Mouse (Mus musculus) gastrocnemius, postnatal 14 days (tissue): ENCODE results near the gene D11Wsu47e. TPM values are rescaled to one million over a fixed set of nuclear protein-coding genes. Genes with fewer than 3 reads are reported as not detected.
"Not testable (repeated sequence)": the region's sequence is repeated elsewhere in the genome, so short reads cannot be mapped to it uniquely, and the experiment has no call there.

ENCODE experiments used
- DNase-seq: peaks from one replicate; pipeline ENCODE4 v3.0.0; 2021; ENCODE audit warnings: mixed read lengths
- intact Hi-C: fragments of 180-260 bp; cut with DNase I; formaldehyde crosslinking; loops from one replicate; pipeline ENCODE4 v1.15.1; 2025; ENCODE audit warnings: low total_unique reads
- long read RNA-seq, 2 experiments: library from polyadenylated mRNA; stranded (forward); transcript quantifications; one replicate each; pipeline ENCODE4 v2.0.0; 2021
- total RNA-seq, 2 experiments: library from RNA; stranded (reverse); gene quantifications; 2 replicates each; pipeline ENCODE4 v1.2.3; 2021

The D11Wsu47e gene
- total RNA-seq: 1 to 10 TPM; 5.0 to 7.5 TPM
- long read RNA-seq, experiment 1, transcript D11Wsu47e-202 (5 exons, 2,062 nt): major isoform, 6 of 11 reads
- long read RNA-seq, experiment 1, partial matches to known transcripts: 2 of 11 reads
- long read RNA-seq, experiment 1, other reads (novel, unspliced or antisense): 3 of 11 reads
- long read RNA-seq, experiment 2, transcript D11Wsu47e-202 (5 exons, 2,062 nt): major isoform, 8 of 10 reads
- long read RNA-seq, experiment 2, partial matches to known transcripts: 0 of 10 reads
- long read RNA-seq, experiment 2, other reads (novel, unspliced or antisense): 2 of 10 reads

DNA sequence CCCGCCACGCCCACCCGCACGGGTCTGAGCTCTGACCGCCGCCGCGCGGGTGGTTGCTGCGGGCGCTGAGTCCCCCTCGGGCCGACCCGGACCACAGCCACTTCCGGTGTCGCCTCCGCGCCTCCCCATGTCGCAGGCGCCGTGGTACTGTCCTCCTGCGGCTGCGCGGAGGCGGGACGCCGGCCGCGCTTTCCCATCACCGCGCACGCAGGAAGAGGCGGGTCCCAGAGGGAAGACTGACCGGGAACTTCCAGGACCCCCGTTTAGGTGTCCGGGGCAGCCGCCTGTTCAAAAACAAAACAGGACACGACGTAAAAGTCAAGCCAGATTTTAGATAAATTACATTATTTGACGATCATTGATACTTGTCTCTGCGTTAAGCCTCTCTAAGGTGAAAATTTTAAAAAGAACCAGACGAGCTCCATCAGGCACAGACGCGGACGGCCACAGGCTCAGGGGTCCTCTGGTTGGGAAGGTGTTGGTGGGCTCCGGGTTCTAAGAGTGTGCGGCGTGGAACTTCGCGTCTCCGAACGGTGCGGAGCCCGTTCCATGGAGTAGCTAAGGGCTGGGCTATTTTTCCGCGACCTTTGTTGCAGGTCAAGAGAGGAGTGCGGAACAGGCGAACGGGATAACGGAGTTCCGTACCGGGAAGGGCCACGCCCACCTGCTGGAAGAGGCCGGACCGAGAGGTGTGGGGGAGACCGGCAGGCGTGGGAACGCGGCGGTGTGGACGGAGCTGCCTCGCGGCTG lies at the start of gene D11Wsu47e, which contains the start of gene Fam104a:
Gene D11Wsu47e (plus strand): TSS at position 456 of the 750 bp plus-strand sequence.
Gene Fam104a (minus strand): TSS at position 199 of the 750 bp plus-strand sequence.
- intact Hi-C loops: no loop called here
- peak; percentile 95 for DNase-seq

DNA sequence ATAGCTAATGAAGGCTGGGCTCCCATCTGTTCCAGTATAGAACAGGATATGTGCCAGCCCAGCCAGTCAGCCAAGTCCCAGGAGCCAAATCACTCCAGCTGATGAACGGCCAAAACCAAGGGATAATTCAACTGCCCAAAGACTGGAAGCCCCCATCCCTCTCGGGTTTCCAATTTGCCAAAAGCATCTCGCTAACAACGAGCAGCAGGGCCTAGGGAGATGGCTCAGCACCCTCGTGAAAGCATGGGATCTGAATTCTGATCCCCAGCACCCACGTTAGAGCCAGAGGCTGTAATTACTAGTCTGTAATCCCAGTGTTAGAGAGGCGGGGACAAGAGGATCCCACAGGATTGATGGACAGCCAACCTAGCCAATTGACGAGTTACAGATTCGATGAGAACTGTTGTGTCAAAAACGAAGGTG lies 49.5 kb upstream of the D11Wsu47e start:
- DNase-seq: no peak
- intact Hi-C loops: no loop called here

DNA sequence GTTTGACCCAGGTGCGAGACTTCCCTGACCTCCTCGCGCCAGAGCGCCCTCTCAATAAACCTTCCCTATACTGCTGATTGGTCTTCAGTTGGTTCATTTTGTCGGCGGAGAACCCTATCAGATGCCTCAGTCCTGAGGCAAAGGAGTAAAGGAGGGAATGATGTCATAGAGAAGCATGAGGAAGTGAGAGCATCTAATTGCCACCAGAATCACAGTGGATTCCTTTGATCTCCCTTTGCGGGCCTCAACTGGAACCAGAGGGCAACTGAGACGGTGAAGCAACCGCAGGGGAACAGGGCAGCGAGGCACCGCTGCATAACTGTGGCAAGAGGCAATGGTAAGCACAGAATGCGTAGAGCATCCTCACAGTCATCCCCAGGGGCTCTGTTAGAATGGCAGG lies 45.5 kb upstream of the D11Wsu47e start:
- DNase-seq: no peak
- intact Hi-C loops: no loop called here

DNA sequence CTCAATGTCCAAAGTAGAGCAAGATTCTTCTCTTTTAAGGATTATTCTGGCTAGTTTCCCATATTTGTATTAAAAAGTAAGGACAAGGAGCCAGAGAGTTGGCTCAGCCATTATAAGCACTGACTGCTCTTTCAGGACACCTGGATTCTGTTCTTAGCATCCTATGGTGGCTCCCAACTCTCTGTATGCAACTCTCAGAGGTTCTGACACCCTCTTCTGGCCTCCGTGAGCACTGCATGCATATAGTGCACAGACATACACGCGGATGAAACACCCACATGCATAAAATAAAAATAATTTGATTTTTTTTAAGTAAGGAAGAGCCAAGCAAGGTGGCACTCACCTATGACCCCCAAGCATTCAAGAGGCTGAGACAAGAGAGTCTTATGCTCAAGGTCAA lies 39.0 kb upstream of the D11Wsu47e start:
- intact Hi-C loops: loop anchor here (5.0 kb wide), 1 partner anchor 167 kb away; no protein-coding TSS in a partner anchor
- DNase-seq: no peak

DNA sequence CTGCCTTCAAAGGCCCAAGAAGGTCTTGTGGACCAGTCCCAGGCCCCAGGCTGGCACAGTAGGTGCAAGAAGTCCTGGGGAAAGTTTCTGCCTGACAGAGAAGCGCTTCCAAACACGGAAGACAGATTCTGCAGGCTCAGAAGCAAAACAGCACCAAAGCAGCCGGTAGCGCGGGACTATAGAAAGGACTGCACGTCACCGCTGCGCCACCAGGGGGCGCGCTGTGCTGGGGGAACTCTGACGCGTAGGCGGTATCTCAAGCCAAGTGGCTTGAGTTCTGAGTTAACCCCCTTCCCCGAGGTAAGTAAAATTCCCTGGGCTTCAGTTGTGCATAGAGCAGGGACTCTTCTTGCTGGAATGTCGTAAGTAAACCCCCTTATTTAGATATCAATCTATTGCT lies 36.1 kb upstream of the D11Wsu47e start:
- intact Hi-C loops: loop anchor here (5.0 kb wide), 1 partner anchor 164 kb away; no protein-coding TSS in a partner anchor

DNA sequence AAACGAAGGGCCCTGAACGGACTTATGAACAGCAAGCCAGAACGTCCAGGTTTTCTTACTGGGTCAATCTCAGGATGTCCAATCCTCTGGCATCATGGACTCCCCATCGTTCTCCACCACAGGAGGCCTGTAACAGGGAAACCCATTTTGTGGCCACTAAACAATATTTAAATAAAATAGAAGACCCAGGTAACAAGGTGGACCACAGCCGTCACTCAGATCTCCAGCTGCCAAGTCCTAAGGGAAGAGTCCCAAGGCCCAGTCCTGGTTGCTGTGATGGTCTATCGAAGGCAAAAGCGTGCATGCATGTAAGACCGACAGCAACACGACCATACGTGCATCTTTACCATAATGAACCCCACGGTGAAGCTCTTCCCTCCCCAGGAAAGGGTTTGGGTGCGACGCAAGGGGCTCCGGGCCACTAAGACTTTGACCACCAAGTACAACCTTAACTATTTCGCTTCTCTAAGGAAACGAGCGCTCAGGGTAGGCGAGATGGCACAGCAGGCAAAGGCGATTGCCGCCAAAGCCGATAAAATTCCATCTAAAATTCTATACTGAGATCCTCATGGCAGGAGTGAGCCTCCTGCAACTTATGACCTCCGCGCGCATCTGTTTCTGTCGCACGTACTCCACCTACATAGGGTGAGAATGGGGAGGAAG lies 35.4 kb upstream of the D11Wsu47e start, which contains the start of gene Cog1:
Gene Cog1 (plus strand): TSS at position 480 of the 663 bp plus-strand sequence.
- DNase-seq: no peak
- intact Hi-C loops: loop anchor here (5.0 kb wide), 1 partner anchor 163 kb away; no protein-coding TSS in a partner anchor

More for the DNA sequence above, 36.1 kb upstream of the D11Wsu47e start:
- peak; percentile 82 for DNase-seq

DNA sequence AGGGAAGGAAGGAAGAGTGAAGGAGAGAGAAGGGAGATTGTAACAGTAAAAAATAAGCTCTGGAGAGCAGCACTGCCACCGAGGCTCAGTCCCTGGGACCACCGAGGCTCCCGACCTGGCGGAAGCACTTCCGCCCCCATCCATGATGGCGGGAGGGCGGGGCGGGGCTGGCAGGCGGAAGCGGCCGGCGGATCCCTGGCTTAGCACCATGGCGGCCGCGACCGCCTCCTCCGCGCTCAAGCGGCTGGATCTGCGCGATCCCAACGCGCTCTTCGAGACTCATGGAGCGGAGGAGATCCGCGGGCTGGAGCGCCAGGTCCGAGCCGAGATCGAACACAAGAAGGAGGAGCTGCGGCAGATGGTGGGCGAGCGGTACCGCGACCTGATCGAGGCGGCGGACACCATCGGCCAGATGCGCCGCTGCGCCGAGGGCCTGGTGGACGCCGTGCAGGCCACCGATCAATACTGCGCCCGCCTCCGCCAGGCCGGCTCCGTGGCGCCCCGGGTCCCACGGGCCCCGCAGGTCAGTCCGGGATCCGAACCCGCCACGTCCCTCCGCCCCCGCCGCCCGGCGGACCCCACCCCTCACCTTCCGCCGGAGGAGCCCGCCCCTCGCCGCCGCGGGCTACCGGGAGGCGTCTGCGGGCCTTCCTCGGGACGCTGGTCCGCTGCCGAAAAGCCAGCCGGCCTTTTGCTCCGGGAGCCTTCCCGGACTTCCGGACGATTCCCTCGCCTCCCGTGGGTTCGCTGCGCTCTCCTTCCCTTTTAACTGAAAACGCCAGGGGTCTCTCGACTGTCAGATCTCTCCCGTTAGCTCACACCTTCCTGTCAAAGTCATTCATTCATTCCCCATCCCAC lies 34.6 kb upstream of the D11Wsu47e start, which contains the start of gene Slc39a11:
Gene Slc39a11 (minus strand): TSS at position 727 of the 858 bp plus-strand sequence.
- intact Hi-C loops: loop anchor here (5.0 kb wide), 2 partner anchors 38 to 163 kb away; no protein-coding TSS in a partner anchor
- peak; percentile 73 for DNase-seq

DNA sequence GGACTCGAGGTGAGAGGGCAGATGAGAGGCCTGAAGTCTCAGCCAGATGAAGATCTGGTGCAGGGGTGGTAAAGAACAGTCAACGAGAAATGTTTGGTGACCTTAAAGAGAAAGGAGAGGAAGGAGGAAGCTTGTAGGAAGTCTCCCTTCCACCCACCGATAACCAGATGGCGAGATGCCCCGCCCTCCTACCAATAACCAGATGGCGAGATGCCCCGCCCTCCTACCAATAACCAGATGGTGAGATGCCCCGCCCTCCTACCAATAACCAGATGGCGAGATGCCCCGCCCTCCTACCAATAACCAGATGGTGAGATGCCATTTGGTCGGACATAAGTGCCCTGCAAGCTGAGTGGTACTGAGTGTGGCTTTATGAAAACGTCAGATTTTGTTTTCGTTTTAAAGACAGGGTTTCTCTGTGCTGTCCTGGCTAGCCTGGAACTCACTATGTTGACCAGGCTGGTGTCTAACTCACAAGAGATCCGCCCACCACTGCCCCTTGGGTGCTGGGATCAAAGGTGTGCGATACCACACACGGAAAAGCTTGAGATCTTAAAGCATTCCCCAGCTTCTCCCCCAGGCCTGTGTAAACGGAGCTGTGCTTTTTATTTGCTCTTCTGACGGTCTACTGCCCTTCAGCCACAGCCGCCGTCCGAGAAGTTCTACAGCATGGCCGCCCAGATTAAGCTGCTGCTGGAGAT lies 32.9 kb upstream of the D11Wsu47e start:
- no peak for DNase-seq
- intact Hi-C loops: loop anchor here (5.0 kb wide), 1 partner anchor 36 kb away; no protein-coding TSS in a partner anchor

DNA sequence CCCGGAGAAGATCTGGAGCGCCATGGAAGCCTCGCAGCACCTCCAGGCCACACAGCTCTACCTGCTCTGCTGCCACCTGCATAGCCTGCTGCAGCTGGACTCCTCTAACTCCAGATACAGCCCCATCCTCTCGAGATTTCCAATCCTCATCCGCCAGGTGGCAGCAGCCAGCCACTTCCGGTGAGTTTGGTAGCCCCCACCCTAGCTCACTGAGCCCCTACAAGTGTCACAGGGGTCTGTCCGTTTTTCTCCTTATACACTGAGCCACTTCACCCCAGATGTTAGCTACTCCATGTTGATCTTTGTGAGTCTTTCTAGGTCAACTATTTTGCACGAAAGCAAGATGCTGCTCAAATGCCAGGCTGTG lies 32.3 kb upstream of the D11Wsu47e start:
- intact Hi-C loops: loop anchor here (5.0 kb wide), 1 partner anchor 35 kb away; no protein-coding TSS in a partner anchor
- DNase-seq: peak; percentile 41

DNA sequence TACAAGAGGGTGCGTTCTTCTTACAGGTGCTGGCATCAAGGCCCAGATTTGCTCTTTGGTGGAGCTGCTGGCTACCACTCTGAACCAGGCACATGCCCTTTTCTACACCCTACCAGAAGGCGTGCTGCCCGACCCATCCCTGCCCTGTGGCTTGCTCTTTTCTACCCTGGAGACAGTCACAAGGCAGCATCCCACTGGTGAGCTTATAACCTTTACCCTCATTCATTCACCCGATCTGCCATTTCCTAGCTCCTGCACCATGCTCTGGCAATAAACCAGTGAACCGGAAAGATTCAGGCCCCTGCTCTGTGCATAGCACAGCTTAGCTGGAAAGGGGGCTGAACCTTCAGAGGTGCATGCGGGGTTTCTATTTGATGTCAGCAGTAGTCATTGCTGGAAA lies 31.7 kb upstream of the D11Wsu47e start:
- DNase-seq: no peak
- intact Hi-C loops: loop anchor here (5.0 kb wide), 1 partner anchor 35 kb away; no protein-coding TSS in a partner anchor

DNA sequence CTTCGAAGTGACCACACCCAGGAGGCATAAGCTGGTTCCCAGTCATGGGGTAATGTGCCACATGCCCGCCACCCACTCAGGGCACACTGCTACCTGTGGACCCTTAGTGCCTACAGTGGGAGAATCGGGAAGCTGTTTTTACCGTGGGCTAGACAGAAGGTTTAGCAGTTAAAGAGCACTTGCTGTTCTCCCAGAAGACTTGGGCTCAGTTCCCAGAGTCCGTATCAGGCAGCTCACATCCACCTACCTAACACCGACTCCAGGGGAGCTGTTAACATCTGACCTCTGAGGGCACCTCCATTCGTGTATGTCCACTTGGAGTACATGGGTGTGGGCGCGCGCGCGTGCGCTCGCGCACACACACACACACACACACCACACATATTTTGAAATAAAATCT lies 30.1 kb upstream of the D11Wsu47e start:
- intact Hi-C loops: loop anchor here (5.0 kb wide), 1 partner anchor 33 kb away; no protein-coding TSS in a partner anchor
- DNase-seq: no peak

DNA sequence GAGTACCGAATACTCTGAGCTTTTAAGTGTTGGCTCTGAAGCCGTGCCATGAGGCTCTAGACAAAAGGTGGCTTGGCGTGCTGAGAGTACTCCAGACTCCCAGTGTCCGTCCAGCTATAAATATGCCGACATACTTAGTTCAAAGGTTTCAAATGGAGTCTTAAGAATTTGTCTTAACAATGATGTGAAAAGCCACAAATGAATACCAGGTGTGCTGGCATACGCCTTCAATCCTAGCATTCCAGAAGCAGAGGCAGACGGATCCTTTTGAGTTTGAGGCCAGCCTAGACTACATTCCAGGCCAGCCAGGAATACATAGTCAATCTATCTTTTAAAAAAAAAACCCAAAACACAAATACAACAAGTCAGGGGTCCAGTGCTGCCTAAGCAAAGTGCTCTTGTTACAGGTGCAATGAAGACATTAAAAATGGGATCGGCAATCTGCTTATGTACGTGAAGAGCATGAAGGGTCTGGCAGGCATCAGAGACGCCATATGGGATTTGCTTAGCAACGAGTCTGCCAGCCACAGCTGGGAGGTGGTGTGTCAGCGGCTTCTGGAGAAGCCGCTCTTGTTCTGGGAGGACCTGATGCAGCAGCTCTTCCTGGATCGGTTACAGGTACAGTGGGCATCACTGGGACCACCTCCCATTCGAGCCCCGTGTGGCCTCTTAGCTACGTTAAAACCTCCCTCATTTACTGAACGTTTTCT lies 29.5 kb upstream of the D11Wsu47e start:
- intact Hi-C loops: loop anchor here (5.0 kb wide), 1 partner anchor 33 kb away; no protein-coding TSS in a partner anchor
- DNase-seq: no peak

DNA sequence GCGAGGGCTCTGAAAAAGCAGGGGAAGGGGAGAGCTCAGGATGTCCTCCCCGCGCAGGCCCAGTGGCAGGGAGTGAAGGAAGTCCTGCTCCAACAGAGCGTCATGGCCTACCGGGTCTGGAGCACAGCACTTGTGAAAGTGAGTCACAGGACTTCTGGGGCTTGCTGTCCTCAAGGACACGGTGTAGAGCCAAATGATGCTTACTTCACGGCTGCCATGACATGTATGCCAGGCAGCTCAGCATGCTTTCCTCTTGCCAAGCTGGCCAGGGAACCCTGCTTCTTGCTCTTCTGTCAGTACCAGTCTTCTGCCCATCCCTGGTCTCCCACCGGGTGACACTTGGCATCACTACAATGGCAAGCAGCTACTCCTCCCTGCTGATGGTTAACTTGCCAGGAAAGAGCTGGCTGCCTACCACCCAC lies 27.7 kb upstream of the D11Wsu47e start:
- no peak for DNase-seq
- intact Hi-C loops: no loop called here

DNA sequence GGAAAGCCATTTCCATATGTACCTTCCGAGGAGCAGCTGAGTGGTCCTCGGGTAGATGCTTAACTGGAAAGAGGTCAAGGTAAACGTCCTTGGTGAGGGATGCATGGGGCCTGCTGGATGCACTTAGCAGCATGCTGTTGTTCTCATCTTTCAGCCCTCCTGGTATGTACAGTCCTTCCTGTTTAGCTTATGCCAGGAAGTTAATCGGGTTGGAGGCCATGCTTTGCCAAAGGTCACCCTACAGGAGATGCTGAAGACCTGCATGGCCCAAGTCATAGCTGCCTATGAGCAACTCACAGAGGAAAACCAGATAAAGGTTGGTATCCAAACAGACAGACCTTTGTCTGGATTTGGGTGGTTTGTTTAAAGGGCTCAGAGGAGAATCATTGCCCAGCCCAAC lies 27.0 kb upstream of the D11Wsu47e start:
- intact Hi-C loops: no loop called here
- DNase-seq: no peak

DNA sequence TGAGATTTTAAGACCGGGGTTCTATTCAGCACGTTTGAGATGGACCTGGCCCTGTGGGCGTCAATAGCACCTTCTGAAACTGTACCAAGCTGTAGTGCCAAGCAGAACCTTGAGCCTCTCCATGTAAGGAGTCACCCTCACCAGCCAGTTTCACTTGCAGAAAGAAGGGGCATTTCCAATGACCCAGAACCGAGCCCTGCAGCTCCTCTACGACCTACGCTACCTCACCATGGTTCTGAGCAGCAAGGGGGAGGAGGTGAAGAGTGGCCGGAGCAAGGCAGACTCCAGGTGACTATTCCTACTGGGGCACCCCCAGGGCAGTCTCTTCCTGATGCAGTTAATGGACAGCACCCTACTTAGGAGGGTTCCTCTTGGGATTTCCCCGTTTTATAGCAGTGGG lies 25.9 kb upstream of the D11Wsu47e start:
- DNase-seq: no peak
- intact Hi-C loops: no loop called here

DNA sequence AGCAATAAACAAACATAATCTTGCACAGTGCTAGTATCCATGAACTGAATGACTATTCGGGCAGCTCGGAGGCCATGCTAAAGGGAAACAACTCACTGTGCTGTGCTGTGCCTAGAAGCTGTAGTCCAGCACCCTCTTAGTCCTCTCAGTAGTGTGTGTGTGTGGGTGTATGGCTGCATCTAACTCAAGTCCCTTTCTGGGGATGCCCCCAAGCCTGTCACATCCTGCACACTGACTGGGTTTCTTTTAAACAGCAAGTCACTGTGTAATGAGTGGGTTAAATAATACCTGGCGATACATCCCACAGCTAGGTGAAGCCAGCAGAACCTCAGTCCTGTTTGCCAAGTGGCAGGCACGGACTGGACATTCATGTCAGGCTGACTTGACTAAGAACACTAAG lies 25.4 kb upstream of the D11Wsu47e start:
- intact Hi-C loops: no loop called here

DNA sequence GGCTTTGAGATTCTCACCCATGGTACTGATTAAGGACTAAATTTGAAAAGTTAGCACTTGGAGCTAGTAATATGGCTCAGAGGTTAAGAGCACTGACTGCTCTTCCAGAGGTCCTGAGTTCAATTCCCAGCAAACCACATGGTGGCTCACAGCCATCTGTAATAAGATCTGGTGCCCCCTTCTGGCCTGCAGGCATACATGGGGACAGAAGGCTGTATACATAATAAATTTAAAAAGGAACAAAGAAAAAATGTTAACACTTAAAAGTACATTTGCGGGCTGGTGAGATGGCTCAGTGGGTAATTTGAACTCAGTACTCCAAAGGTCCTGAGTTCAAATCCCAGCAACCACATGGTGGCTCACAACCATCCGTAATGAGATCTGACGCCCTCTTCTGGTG lies 24.0 kb upstream of the D11Wsu47e start:
- intact Hi-C loops, DNase-seq: not testable (repeated sequence)

More for the DNA sequence above, 25.4 kb upstream of the D11Wsu47e start:
- DNase-seq: no peak
